Mouse (Mus musculus): ENCODE measurements at regions not wholly inside any gene's neighbourhood (a gene's known extent, or its start where the extent isn't known, plus 50 kb on each side); places are given as distances from the start of the nearest gene placed in this dataset.

GRCm38 (mm10) chrX:98375437-98375836, 226.9 kb downstream of the Ar start:
- peak; percentile 2 to 9 for DNase-seq

- DNase-seq = peak; percentile 68 to 77
Measured at GRCm38 (mm10) chrX:98380247-98380905, 231.8 kb downstream of the Ar start.

GRCm38 (mm10) chrX:98384017-98384416, 235.4 kb downstream of the Ar start:
- no peak for DNase-seq

- no peak for DNase-seq
Measured at GRCm38 (mm10) chrX:98392376-98392775, 243.8 kb downstream of the Ar start.

GRCm38 (mm10) chrX:98409090-98409489, 260.5 kb downstream of the Ar start:
- no peak for DNase-seq

- DNase-seq = no peak
Measured at GRCm38 (mm10) chrX:98419437-98419836, 270.9 kb downstream of the Ar start.

- DNase-seq = peak in 1 of 2 experiments; percentile 1
Measured at GRCm38 (mm10) chrX:98452026-98452425, 303.5 kb downstream of the Ar start.

- no peak for DNase-seq
Measured at GRCm38 (mm10) chrX:98476473-98477254, 328.1 kb downstream of the Ar start.

All from adrenal gland, postnatal 36 days (tissue).